Mouse (Mus musculus) cerebellum, adult 2 months (tissue): ENCODE results near the gene Rps2. TPM values are rescaled to one million over a fixed set of nuclear protein-coding genes. Genes with fewer than 3 reads are reported as not detected.

ENCODE experiments used
- DNase-seq, 2 experiments: peaks; one replicate each; pipeline ENCODE4 v3.0.0; 2021
- H3K27ac ChIP-seq: fragments of 200-500 bp; 2 replicates; pipeline ENCODE4 v1.5.1; 2012; ENCODE audit warnings: low read length, control low read depth, inconsistent platforms; ENCODE audit not compliant: insufficient read depth
- H3K27me3 ChIP-seq: fragments of 200-500 bp; 2 replicates; pipeline ENCODE4 v1.6.1; 2012; ENCODE audit warnings: inconsistent platforms, mild to moderate bottlenecking, low read length, moderate library complexity; ENCODE audit not compliant: control insufficient read depth, insufficient read depth
- H3K4me1 ChIP-seq: fragments of 200-500 bp; 2 replicates; pipeline ENCODE4 v1.6.1; 2011; ENCODE audit warnings: low read length; ENCODE audit not compliant: control insufficient read depth, insufficient read depth
- H3K4me3 ChIP-seq: fragments of 200-500 bp; replicated peaks from 2 replicates; pipeline ENCODE3; 2011; ENCODE audit warnings: mild to moderate bottlenecking, low read depth, low read length, control low read depth; ENCODE audit not compliant: insufficient read depth
- CTCF ChIP-seq: fragments of 200-500 bp; IDR thresholded peaks from 2 replicates; pipeline ENCODE4 v1.5.1; 2011; ENCODE audit warnings: low read depth, mild to moderate bottlenecking, control low read depth, low read length, moderate library complexity, borderline replicate concordance; ENCODE audit not compliant: insufficient read depth
- POLR2A ChIP-seq: fragments of 200-500 bp; IDR thresholded peaks from 2 replicates; pipeline ENCODE4 v1.6.1; 2011; ENCODE audit warnings: low read length, control low read depth, borderline replicate concordance; ENCODE audit not compliant: insufficient read depth
- WGBS: fragments of 180-500 bp; shearing (Covaris S2); methylation state at CpG from one replicate; pipeline ENCODE4 v1.1.7; 2018; 5-methylcytosine and 5-hydroxymethylcytosine counted together
- polyA plus RNA-seq: library from polyadenylated mRNA; depleted of rRNA; stranded (reverse); fragments of >200 nt; gene quantifications from 2 replicates; pipeline ENCODE4 v1.2.3, GENCODE M21; 2012

The Rps2 gene
- polyA plus RNA-seq, 1 experiment: 621 TPM

DNA sequence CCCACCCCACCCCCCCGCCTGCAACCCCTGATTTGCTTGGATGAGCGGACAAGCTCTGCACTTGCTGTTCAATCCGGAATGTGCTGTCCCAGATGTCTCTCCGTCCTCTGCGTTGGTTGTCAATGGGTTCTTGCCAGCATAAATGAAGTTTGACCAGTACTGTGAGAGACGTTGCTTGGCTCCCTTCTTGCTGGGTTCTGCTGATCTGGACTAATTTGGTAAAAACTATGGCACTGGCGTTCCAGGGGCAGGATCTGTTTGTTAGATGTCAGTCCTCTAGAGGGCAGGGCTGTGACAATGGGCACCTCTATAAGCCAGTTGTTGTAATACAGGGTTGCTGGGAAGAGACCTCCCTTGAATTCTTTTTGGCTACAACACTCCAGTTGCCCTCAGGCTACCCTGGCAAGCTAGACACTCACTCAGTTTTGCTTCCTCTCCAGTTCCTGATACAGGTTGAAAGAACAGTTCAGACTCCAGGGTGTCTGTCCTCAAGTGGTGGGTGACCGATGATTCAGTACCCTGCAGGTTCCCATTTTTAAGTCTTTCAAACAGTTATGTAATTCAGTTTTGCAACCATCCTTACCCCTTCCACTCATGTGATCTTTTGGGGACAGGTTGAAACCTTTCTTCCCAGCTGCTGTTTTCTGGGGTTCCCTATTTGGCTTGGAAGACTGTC, 19.4 kb downstream of the Rps2 start:
- no peak overlapping the region for H3K27ac ChIP-seq
- 16% methylated on average over 8 of the region's 8 CpGs for WGBS
- TF ChIP-seq CTCF (0 out of 2 replicates have a peak, but pooled peaks have one; percentile 10), POLR2A (no peak)
- no peaks in the 10 kb centered on the region for H3K4me1 ChIP-seq
- no peak for DNase-seq
- no peaks in the 10 kb centered on the region for H3K27me3 ChIP-seq
- peak overlapping the region; percentile 95 for H3K4me3 ChIP-seq

DNA sequence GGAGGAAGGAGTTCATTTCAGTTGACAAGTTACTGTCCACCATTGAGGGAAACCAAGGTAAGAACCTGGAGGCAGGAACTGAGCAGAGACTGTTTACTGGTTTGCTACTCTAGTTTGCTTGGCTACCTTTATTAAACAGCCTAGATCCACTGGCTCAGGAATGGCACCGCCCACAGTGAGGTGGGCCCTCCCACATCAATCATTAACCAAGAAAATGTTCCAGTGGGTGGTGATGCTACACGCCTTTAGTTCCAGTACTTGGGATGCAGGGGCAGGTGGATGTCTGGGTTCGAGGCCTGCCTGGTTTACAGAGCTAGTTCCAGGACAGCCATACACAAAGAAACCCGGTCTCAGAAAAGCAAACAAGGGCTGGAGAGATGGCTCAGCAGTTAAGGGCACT, 20.3 kb downstream of the Rps2 start:
- Histone ChIP-seq H3K27ac (no peak overlapping the region), H3K4me3 (no peak overlapping the region), H3K27me3 (no peaks in the 10 kb centered on the region), H3K4me1 (no peaks in the 10 kb centered on the region)
- DNase-seq: no peak
- TF ChIP-seq POLR2A (no peak), CTCF (no peak)
- 88% methylated on average over 4 of the region's 4 CpGs for WGBS

GRCm38 (mm10) chr17:24739926-24740325, 22.0 kb downstream of the Rps2 start:
- Histone ChIP-seq H3K4me3 (no peak overlapping the region), H3K4me1 (no peaks in the 10 kb centered on the region), H3K27ac (no peak overlapping the region), H3K27me3 (no peaks in the 10 kb centered on the region)
- 86% methylated on average over 8 of the region's 8 CpGs for WGBS
- no peak for TF ChIP-seq POLR2A
- TF ChIP-seq CTCF: no peak
- DNase-seq: no peak

- Histone ChIP-seq H3K4me1 (no peaks in the 10 kb centered on the region), H3K27ac (no peak overlapping the region), H3K4me3 (no peak overlapping the region), H3K27me3 (no peaks in the 10 kb centered on the region)
- TF ChIP-seq CTCF: no peak
- no peak for TF ChIP-seq POLR2A
- no peak for DNase-seq
- 63% methylated on average over 8 of the region's 8 CpGs for WGBS
These were observed 24.4 kb downstream of the Rps2 start for GRCm38 (mm10) chr17:24742307-24742706.

- H3K4me1 ChIP-seq: no peaks in the 10 kb centered on the region
- DNase-seq: no peak
- no peak overlapping the region for H3K27ac ChIP-seq
- H3K4me3 ChIP-seq: no peak overlapping the region
- TF ChIP-seq POLR2A (no peak), CTCF (no peak)
- WGBS: 72% methylated on average over 5 of the region's 5 CpGs
- H3K27me3 ChIP-seq: no peaks in the 10 kb centered on the region
These were observed 26.0 kb downstream of the Rps2 start for GRCm38 (mm10) chr17:24743896-24744295.

DNA sequence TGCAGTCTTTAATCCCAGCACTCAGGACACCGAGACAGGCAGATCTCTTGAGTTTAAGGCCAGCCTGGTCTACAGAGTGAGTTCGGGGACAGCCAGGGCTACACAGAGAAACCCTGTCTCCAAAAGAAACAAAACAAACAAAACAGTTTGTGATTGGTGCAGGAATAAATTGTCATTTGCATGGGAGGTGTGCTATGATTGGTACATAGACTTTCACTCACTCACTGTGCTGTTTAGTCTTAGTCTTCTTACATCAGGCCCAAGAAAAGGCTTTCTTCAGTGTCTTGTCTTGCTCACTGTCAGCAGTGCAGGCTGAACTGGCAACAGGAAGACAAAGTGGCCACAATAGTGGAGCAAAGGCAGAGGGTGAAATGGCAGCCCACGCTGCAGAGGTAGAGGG, 26.5 kb downstream of the Rps2 start:
- 65% methylated on average over 3 of the region's 3 CpGs for WGBS
- TF ChIP-seq POLR2A (no peak), CTCF (no peak)
- Histone ChIP-seq H3K4me1 (no peaks in the 10 kb centered on the region), H3K27ac (no peak overlapping the region), H3K4me3 (no peak overlapping the region), H3K27me3 (no peaks in the 10 kb centered on the region)
- no peak for DNase-seq

- peak; percentile 85 for TF ChIP-seq CTCF
- TF ChIP-seq POLR2A: no peak
- 17% methylated on average over 7 of the region's 7 CpGs for WGBS
- no peaks in the 10 kb centered on the region for H3K4me1 ChIP-seq
- DNase-seq: peak; percentile 64 to 70
- H3K27ac ChIP-seq: no peak overlapping the region
- H3K27me3 ChIP-seq: no peaks in the 10 kb centered on the region; the same call in 1 of the 2 replicates
- H3K4me3 ChIP-seq: no peak overlapping the region
These were observed 27.9 kb downstream of the Rps2 start for GRCm38 (mm10) chr17:24745526-24746497.

- no peak overlapping the region for H3K4me3 ChIP-seq
- WGBS: 49% methylated on average over 4 of the region's 4 CpGs
- H3K27me3 ChIP-seq: no peaks in the 10 kb centered on the region; the same call in 1 of the 2 replicates
- H3K27ac ChIP-seq: no peak overlapping the region
- DNase-seq: no peak
- H3K4me1 ChIP-seq: no peaks in the 10 kb centered on the region
- TF ChIP-seq POLR2A: no peak
- no peak for TF ChIP-seq CTCF
These were observed 29.1 kb downstream of the Rps2 start for GRCm38 (mm10) chr17:24746986-24747385.
